ENCODE assay signal across 7 mouse cellular contexts in genomic region chrX:98150393-98151119, GRCm38 (mm10). TPM values are rescaled to one million over a fixed set of nuclear protein-coding genes. Genes with fewer than 3 reads are reported as not detected.
DNase-seq lines count a peak whose midpoint lies in the region; ATAC-seq lines count a peak whose summit lies in the region.

No protein-coding gene starts in this region.

- DNase-seq in right cerebral cortex, adult 2 months (ENCODE audit: low spot score in 2 of 2), result peak; percentile 4 to 17
- DNase-seq in right cerebral cortex, postnatal 10 days (ENCODE audit: low spot score in 2 of 2), result no peak
- DNase-seq in embryo, embryonic 9.5 days (ENCODE audit: extremely low spot score), result peak; percentile 22
- DNase-seq in gastrocnemius, postnatal 25 days, result peak; percentile 21
- no peak for DNase-seq in spleen, postnatal 36 days (ENCODE audit: low spot score in 2 of 2)

- H3K27me3 ChIP-seq in kidney, embryonic 15.5 days, result peaks cover 61% of the 10 kb centered on the region
- peaks cover 55% of the 10 kb centered on the region for H3K27me3 ChIP-seq in neural tube, embryonic 13.5 days

- WGBS in kidney, embryonic 15.5 days, result 23% methylated on average over 33 of the region's 33 CpGs
- 32% methylated on average over 33 of the region's 33 CpGs for WGBS in neural tube, embryonic 13.5 days

- no peaks in the 10 kb centered on the region for H3K36me3 ChIP-seq in kidney, embryonic 15.5 days
- H3K36me3 ChIP-seq in neural tube, embryonic 13.5 days, result no peaks in the 10 kb centered on the region

- H3K4me1 ChIP-seq in kidney, embryonic 15.5 days, result peaks cover 6% of the 10 kb centered on the region; the same call in 1 of the 2 replicates
- peaks cover 21% of the 10 kb centered on the region for H3K4me1 ChIP-seq in neural tube, embryonic 13.5 days (replicated peaks)

- no peaks in the 10 kb centered on the region for H3K9me3 ChIP-seq in kidney, embryonic 15.5 days (replicated peaks)
- no peaks in the 10 kb centered on the region for H3K9me3 ChIP-seq in neural tube, embryonic 13.5 days

- H3K9ac ChIP-seq in kidney, embryonic 15.5 days, result no peak overlapping the region
- H3K9ac ChIP-seq in neural tube, embryonic 13.5 days, result peak overlapping the region; percentile 13

- peak overlapping the region; percentile 43 for H3K4me3 ChIP-seq in kidney, embryonic 15.5 days (replicated peaks)
- peak overlapping the region; percentile 41 for H3K4me3 ChIP-seq in neural tube, embryonic 13.5 days

- H3K27ac ChIP-seq in kidney, embryonic 15.5 days, result no peak overlapping the region
- H3K27ac ChIP-seq in neural tube, embryonic 13.5 days (replicated peaks), result no peak overlapping the region

- peak overlapping the region; percentile 71 for H3K4me2 ChIP-seq in kidney, embryonic 15.5 days
- H3K4me2 ChIP-seq in neural tube, embryonic 13.5 days, result peak overlapping the region; percentile 71

- peak; percentile 59; the same call in 1 of the 2 replicates for ATAC-seq in kidney, embryonic 15.5 days (replicated peaks; ENCODE audit: low FRiP score)
- peak; percentile 60 for ATAC-seq in neural tube, embryonic 13.5 days (ENCODE audit: low read depth)

RNA-seq across cellular contexts. Expression of gene Ar, which starts 2.0 kb away (rescaled TPM):
- 10 to 100 TPM in 1 of 2 experiments, 1 to 10 TPM in 1; 7.1 to 13.4 TPM for total RNA-seq in gastrocnemius, postnatal 25 days (2021)
- 1.2 and 1.3 TPM in 2 replicates for polyA plus RNA-seq in kidney, embryonic 15.5 days (2015; fragmentation: Nextera tagmentation; extraction: Ambion mirVana)
- 0.06 and 0.11 TPM in 2 replicates for polyA plus RNA-seq in neural tube, embryonic 13.5 days (2015; fragmentation: Nextera tagmentation; extraction: Ambion mirVana)

Comparison
In these comparisons a context has a peak if more than half of its experiments do, and no peak if none do; other contexts are left out.
1. DNase-seq: peak in right cerebral cortex, adult 2 months (2 of 2), embryo, embryonic 9.5 days (single experiment) and gastrocnemius, postnatal 25 days (single experiment); none in right cerebral cortex, postnatal 10 days (0 of 2) and spleen, postnatal 36 days (0 of 2).